10 mouse cellular contexts compared by ENCODE assay signal in genomic region chr2:90577451-90578279, GRCm38 (mm10). TPM values are rescaled to one million over a fixed set of nuclear protein-coding genes. Genes with fewer than 3 reads are reported as not detected.
DNase-seq lines count a peak whose midpoint lies in the region; ATAC-seq and TF ChIP-seq lines count a peak whose summit lies in the region.
"Had no signal": no experiment of that assay in that cellular context is flagged by ENCODE, and none has a peak within 500 bp of the region (broad histone marks: within the 10 kb centered on the region; RNA-seq: fewer than 3 reads in every experiment).

No protein-coding gene starts in this region.

- no peak for TF ChIP-seq POLR2A in lung, adult 2 months (IDR thresholded peaks at IDR 0.05; ENCODE audit: borderline replicate concordance, extremely low read depth, low read depth, low read length)

- no peak for TF ChIP-seq CTCF in lung, adult 2 months (IDR thresholded peaks at IDR 0.05; ENCODE audit: insufficient read depth, low read length)

- H3K4me1 ChIP-seq in lung, adult 2 months (ENCODE audit: control insufficient read depth, insufficient read depth, low read length), result peaks cover 6% of the 10 kb centered on the region

- WGBS in lung, adult 2 months, result 78% methylated on average over 7 of the region's 7 CpGs

- ATAC-seq in common myeloid progenitor, adult 5-6 weeks (replicated peaks; ENCODE audit: low read depth, poor library complexity, severe bottlenecking), result 0 out of 2 replicates have a peak, but pooled peaks have one; percentile 9
- ATAC-seq in megakaryocyte progenitor cell, adult 5-6 weeks (replicated peaks; ENCODE audit: poor library complexity), result peak; percentile 21

- intact Hi-C loops in heart, postnatal 25 days (cut with DNase I), result loop anchor here (5.0 kb wide), 1 partner anchor 70 kb away; no protein-coding TSS in a partner anchor

- DNase-seq in heart, adult 11 months, result peak; percentile 90
- no peak for DNase-seq in heart, postnatal 25 days (ENCODE audit: low spot score)
- DNase-seq in lung, adult 2 months, result peak; percentile 7
- no peak for DNase-seq in lung, postnatal 14 days
- DNase-seq in MN1 (ENCODE audit: low spot score), result no peak
- no peak for DNase-seq in frontal cortex, postnatal 10 days (ENCODE audit: low spot score in 2 of 2)
- DNase-seq: cerebellum, postnatal 25 days; right cerebral cortex, postnatal 4 days had no signal

- H3K4me3 ChIP-seq in lung, adult 2 months (replicated peaks; ENCODE audit: extremely low read depth, low read depth, low read length), result no peak overlapping the region

RNA-seq across cellular contexts. Expression of gene Ptprj, which starts 2.8 kb away (rescaled TPM):
- total RNA-seq in heart, postnatal 25 days (2021), result 1 to 10 TPM; 7.2 to 7.6 TPM
- polyA plus RNA-seq in lung, adult 2 months (2012; rRNA removed), result 10.1 and 16.0 TPM in 2 replicates
- total RNA-seq in common myeloid progenitor, adult 5-6 weeks (2017), result 19.4 and 22.7 TPM in 2 replicates
- 17.2 and 20.2 TPM in 2 replicates for total RNA-seq in megakaryocyte progenitor cell, adult 5-6 weeks (2015)
- total RNA-seq in megakaryocyte progenitor cell, adult 5-6 weeks (2017), result 15.4 and 17.2 TPM in 2 replicates

Comparison
In these comparisons a context has a peak if more than half of its experiments do, and no peak if none do; other contexts are left out.
1. DNase-seq: peak in heart, adult 11 months (single experiment) and lung, adult 2 months (single experiment); none in heart, postnatal 25 days (single experiment), lung, postnatal 14 days (single experiment), MN1 (single experiment) and frontal cortex, postnatal 10 days (0 of 2).